Mouse (Mus musculus): Measurements from ENCODE around the gene Pum2.

- no peak for TF ChIP-seq POLR2A (IDR thresholded peaks at IDR 0.05; ENCODE audit: insufficient read depth, low read depth, low read length)
- TF ChIP-seq CTCF (IDR thresholded peaks at IDR 0.05; ENCODE audit: insufficient read depth, low read depth, low read length), result no peak
These were observed 14.3 kb upstream of the Pum2 start for GRCm38 (mm10) chr12:8659406-8660279.
